Comparison of ENCODE assay signal across 15 mouse cellular contexts in the genomic region with DNA sequence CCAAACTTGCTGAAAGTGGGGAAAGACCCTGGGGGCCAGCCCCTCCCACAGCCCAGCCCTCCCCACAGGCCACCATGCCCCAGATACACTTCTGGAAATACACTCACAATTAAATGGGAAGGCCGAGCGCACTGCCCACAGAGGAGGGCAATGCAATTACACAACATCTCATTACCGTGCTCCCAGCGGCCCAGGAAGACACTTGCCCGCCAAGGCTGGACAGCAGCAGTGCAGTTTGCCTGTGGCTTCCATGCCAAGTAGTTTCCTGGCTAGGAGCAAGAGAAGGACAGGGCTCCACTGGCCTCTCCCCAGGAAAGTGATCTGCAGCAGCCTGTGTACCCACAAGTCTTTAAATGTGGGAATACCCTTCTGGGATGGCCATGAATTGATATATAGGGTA.
A peak's percentile ranks its signal among the peaks of the same experiment; 100 is the strongest.
DNase-seq lines count a peak whose midpoint lies in the region; ATAC-seq and TF ChIP-seq lines count a peak whose summit lies in the region.
"Had no signal": no experiment of that assay in that cellular context is flagged by ENCODE, and none has a peak within 500 bp of the region (broad histone marks: within the 10 kb centered on the region; RNA-seq: fewer than 3 reads in every experiment).

No protein-coding gene starts in this region.

- intact Hi-C loops in gastrocnemius, adult 2 months (cut with DNase I): loop anchor here (2.0 kb wide), 1 partner anchor 54 kb away; no protein-coding TSS in a partner anchor

- no peak overlapping the region for H3K4me2 ChIP-seq in intestine, embryonic 16.5 days (ENCODE audit: low read depth, low read length)
- H3K4me2 ChIP-seq: stomach, embryonic 15.5 days had no signal

- no peaks in the 10 kb centered on the region for H3K9me3 ChIP-seq in intestine, embryonic 16.5 days (ENCODE audit: control insufficient read depth, low read length)
- H3K9me3 ChIP-seq: stomach, embryonic 15.5 days had no signal

- H3K36me3 ChIP-seq in intestine, embryonic 16.5 days (ENCODE audit: control insufficient read depth, insufficient read depth, low read length): no peaks in the 10 kb centered on the region
- H3K36me3 ChIP-seq: stomach, embryonic 15.5 days had no signal

- peak; percentile 21 for DNase-seq in kidney, postnatal 10 days
- DNase-seq in kidney, adult 9 months: no peak
- DNase-seq in adipocyte (ENCODE audit: low spot score): peak; percentile 85
- DNase-seq in adrenal gland, postnatal 36 days: peak; percentile 61 to 62
- DNase-seq in gastrocnemius, adult 2 months: peak; percentile 83
- no peak for DNase-seq in thymus, postnatal 10 days (ENCODE audit: low spot score in 2 of 2)
- DNase-seq in spleen, postnatal 14 days (ENCODE audit: low spot score in 2 of 2): no peak
- DNase-seq: heart, postnatal 4 days; kidney, adult 18-20 months; layer of hippocampus, adult 9-11 months; liver had no signal

- H3K9ac ChIP-seq in intestine, embryonic 16.5 days (ENCODE audit: low read depth, low read length): no peak overlapping the region
- H3K9ac ChIP-seq: stomach, embryonic 15.5 days had no signal

- no peaks in the 10 kb centered on the region for H3K27me3 ChIP-seq in intestine, embryonic 16.5 days (replicated peaks; ENCODE audit: control insufficient read depth, insufficient read depth, low read length)
- H3K27me3 ChIP-seq: stomach, embryonic 15.5 days had no signal

- peaks cover 19% of the 10 kb centered on the region for H3K4me1 ChIP-seq in intestine, embryonic 16.5 days (ENCODE audit: control insufficient read depth, insufficient read depth, low read length)

- 73% methylated on average over 5 of the region's 5 CpGs for WGBS in intestine, embryonic 16.5 days

- H3K4me3 ChIP-seq in gastrocnemius, adult 2 months: no peak overlapping the region
- no peak overlapping the region for H3K4me3 ChIP-seq in intestine, embryonic 16.5 days (ENCODE audit: low read length)
- H3K4me3 ChIP-seq: erythroblast, embryonic 14.5 days; stomach, embryonic 15.5 days had no signal

- no peak for ATAC-seq in intestine, embryonic 16.5 days
- ATAC-seq: lung, postnatal 0 days had no signal

- no peak for TF ChIP-seq CTCF in gastrocnemius, adult 2 months (IDR thresholded peaks at IDR 0.05)

- no peak overlapping the region for H3K27ac ChIP-seq in gastrocnemius, adult 2 months
- no peak overlapping the region for H3K27ac ChIP-seq in intestine, embryonic 16.5 days (ENCODE audit: low read length)
- H3K27ac ChIP-seq: stomach, embryonic 15.5 days had no signal

Comparison
In these comparisons a context has a peak if more than half of its experiments do, and no peak if none do; other contexts are left out.
1. DNase-seq: peak in kidney, postnatal 10 days (single experiment), adipocyte (single experiment), adrenal gland, postnatal 36 days (2 of 2) and gastrocnemius, adult 2 months (single experiment); none in kidney, adult 9 months (single experiment), thymus, postnatal 10 days (0 of 2) and spleen, postnatal 14 days (0 of 2).